Mouse (Mus musculus) thymus, postnatal 4 days (tissue): ENCODE measurements at regions not wholly inside any gene's neighbourhood (a gene's known extent, or its start where the extent isn't known, plus 50 kb on each side); places are given as distances from the start of the nearest gene placed in this dataset.

ENCODE experiments used
- DNase-seq: peaks from one replicate; pipeline ENCODE4 v3.0.0; 2021

DNA sequence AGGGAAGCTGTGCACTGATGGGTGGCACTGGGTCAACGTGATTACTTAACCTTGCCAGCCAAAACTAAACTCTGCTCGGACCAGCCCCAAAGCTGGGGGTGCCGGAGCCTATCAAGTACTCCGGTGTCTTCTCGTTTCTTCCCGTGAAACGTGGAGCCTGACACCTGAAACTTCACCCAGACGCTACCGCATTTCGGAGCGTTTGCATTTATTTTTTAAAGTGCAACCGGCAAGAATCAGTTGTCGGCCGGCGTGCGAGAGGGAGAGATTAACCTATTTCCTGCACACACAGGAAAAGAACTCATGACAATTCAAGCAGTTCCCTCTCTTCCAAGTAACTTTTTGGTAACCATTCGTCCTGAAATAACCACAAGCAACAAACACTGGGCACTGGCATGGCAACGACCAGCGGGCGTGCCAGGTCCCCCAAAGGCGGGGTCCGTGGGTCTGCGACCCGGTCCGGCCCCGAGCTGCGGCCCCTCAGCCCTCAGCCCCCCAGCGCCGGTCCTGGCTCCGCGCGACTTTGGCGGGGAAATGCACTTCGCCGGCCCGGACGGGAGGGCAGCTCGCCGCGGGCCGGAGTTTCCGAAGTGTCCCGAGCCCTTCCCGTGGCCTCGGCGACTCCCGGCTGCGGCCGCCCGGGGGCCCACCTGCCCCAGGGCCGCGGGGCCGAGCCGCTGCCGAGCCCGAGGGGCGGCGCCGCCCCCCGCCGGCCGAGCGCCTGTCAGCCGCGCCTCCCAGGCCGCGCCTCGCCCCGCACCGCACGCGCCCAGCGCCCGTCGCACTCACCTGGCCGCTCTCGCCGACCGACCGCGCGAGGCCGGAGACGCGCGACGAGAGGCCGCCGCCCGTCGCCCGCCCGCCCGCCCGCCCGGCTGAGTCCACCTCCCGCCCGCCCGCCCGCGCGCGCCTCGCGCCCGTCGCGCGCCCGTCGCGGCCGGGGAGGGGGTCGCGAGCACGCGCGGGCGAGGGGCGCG lies 1861.7 kb upstream of the Lrrc6 start:
- peak; percentile 70 for DNase-seq

DNA sequence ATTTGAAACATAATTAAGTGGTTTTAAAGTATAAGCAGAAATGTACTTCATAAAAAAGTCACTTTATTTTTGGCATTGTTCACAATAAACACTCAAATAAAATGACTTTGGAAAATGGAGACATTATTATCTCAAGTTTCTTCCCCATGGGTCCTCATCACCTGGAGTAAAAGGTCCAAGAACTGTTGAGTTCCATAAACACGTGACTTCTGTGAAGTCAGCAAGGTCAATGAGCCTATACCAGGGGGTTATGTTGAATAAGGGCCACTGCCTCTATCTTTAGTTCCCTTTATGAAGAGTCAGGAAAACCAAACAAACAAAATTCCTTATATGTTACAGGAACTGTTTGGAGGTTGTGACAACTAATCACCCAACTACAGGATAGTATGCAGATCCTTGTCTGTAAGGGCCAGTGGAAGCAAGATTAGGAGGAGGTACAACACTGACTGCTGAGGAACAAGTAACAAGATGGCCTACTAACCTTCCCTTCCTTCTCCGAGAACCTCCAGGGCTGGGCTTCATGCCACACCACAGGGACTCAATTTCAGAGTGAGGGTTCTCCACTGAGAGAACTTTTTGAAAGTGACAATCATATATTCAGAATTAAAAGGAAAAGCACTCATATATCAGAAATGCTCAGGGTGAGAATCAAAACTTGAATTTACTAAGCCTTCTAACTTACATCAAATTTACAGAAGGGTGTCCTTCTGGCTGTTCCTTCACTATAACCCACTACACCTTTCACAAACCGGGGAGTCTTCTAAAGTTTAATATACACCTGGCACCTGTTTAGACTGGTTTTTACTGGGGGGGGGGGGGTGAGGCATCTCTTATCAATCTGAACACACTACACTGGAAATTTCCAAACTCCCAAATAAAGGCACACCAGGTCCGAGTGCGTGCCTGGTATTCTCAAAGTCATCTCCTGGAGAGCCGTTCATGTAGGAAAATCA lies 1860.5 kb upstream of the Lrrc6 start:
- no peak for DNase-seq

GRCm38 (mm10) chr15:68359496-68359895 lies 1858.8 kb upstream of the Lrrc6 start:
- DNase-seq: no peak

DNA sequence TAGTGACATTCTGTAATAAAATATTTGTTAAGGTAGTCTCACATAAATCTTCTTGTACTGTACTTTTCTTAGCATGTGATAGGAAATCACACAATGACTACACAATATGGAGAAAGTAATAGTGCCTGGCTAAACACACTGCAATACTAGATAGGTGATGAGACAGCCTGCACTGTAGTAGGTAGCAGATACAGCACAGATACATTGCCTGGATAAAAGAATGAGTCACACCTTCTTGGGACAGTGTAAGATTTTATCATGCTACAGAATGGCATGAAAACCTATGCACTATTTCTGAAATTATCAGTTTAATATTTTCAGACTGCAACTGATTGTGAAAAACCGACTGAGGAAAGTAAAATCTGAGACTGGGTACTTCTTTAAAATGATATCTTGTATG lies 1855.2 kb upstream of the Lrrc6 start:
- no peak for DNase-seq

DNA sequence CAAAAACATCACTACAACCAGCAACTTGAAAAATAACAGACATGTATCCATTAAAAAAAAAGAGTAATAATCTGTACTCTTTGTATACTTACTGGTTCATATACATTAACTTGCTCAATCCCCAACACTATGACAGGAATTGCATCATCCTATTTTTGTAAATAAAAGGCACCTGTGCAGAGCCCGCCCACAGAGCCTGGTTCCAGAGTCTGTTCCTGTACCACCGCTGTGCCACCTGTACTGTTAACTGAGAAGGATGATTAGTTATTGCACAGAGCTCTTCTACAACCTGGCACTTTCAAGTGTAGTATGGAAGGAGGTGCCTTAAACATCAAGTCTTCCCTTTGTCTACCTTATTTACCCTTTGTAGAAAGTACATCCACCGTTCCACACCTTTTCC lies 1843.9 kb upstream of the Lrrc6 start:
- no peak for DNase-seq

- DNase-seq: no peak
Observed at GRCm38 (mm10) chr15:68342542-68342941, 1841.8 kb upstream of the Lrrc6 start.

- DNase-seq: no peak
Observed at GRCm38 (mm10) chr15:68341056-68341455, 1840.3 kb upstream of the Lrrc6 start.

DNA sequence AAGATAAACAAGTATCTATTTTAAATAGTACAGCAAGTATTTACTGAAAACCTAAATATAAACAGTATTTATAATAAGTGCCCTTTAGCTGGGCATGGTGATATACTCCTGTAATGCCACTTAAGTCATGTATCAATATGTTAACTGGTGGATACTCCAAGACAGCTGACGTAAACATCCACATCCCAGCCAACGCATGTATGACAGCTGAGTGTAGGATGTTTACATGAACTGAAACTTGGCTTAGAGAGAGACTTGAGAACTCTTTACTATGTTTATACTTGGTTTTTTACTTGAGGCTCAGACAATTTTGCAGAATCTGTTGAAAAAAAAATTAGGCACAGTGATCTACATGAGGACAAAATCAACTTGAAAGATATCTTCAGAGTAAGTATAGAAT lies 1836.6 kb upstream of the Lrrc6 start:
- no peak for DNase-seq

DNA sequence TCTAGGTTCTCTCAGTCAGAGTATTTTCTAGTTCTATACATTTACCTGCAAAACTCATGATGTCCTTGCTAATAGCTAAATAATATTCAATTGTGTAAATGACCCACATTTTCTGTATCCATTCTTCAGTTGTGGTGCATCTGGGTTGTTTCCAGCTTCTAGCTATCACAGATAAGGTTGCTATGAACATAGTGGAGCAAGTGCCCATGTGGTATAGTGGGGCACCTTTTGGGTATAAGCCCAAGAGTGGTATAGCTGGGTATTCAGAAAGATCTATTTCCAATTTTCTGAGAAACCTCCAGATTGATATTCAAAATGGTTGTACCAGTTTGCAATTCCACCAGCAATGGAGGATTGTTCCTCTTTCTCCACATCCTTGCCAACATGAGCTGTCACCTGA lies 1835.1 kb upstream of the Lrrc6 start:
- no peak for DNase-seq

GRCm38 (mm10) chr15:68316116-68316515 lies 1815.4 kb upstream of the Lrrc6 start:
- DNase-seq: no peak
